Mouse (Mus musculus) liver, postnatal 0 days (tissue): Measurements from ENCODE around the gene Vmn1r4.
A peak's percentile ranks its signal among the peaks of the same experiment; 100 is the strongest.

Experiments
- CTCF ChIP-seq: sonication (generic); IDR thresholded peaks from 2 replicates; pipeline ENCODE4 v1.5.1; 2016; ENCODE audit warnings: antibody characterized with exemption, low read depth
- EP300 ChIP-seq: IDR thresholded peaks from 2 replicates; pipeline ENCODE4 v1.6.1; 2016; ENCODE audit warnings: antibody characterized with exemption, low read depth, mild to moderate bottlenecking

GRCm38 (mm10) chr6:56904982-56905381 lies 18.8 kb upstream of the Vmn1r4 start:
- TF ChIP-seq CTCF (no peak), EP300 (peak; percentile 99)
